Mouse (Mus musculus) forelimb bud, embryonic 11.5 days (tissue): ENCODE measurements around the gene Bach2.

Experiments
- DNase-seq: peaks from one replicate; pipeline ENCODE4 v3.0.0-alpha.2; 2012; ENCODE audit warnings: low read depth, low spot score

The Bach2 gene

DNA sequence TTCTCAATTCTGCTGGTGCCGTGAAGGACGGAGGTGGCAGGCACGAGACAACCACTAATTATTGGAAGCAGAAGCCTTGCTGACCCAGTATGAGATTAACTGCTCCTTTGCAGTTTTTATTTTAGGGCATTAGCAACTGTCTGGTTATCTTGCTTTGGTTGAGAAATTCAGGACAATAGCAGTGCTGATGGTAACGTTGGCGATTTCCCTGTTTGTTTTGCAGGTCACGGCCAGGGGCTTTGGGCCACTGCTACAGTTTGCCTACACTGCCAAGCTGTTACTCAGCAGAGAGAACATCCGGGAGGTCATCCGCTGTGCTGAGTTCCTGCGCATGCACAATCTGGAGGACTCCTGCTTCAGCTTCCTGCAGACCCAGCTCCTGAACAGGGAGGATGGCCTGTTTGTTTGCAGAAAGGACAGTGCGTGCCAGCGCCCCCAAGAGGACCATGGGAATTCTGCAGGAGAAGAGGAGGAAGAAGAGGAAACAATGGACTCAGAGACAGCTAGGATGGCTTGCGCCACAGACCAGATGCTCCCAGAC, 323.0 kb downstream of the Bach2 start:
- no peak for DNase-seq

DNA sequence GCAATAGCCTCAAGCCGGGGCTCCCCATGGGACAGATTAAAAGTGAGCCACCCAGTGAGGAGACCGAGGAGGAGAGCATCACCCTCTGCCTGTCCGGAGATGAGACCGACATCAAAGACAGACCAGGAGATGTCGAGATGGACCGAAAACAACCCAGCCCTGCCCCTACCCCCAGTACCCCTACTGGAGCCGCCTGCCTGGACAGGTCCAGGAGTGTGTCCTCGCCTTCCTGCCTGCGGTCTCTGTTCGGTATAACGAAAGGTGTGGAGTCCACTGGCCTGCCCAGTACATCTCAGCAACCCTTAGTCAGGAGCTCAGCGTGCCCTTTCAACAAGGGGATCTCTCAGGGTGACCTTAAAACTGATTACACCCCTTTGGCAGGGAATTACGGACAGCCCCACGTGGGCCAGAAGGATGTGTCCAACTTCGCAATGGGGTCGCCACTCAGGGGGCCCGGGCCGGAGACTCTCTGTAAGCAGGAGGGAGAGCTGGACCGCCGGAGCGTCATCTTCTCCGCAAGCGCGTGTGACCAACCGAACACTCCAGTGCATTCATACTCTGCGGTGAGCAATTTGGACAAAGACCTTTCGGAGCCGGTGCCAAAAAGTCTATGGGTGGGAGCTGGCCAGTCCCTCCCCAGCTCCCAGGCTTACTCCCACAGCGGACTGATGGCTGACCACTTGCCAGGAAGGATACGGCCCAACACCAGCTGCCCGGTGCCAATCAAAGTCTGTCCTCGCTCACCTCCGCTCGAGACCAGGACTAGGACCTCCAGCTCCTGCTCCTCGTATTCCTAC, 323.9 kb downstream of the Bach2 start:
- DNase-seq: no peak

- DNase-seq: no peak
These were observed 325.8 kb downstream of the Bach2 start for GRCm38 (mm10) chr4:32564416-32564815.

DNA sequence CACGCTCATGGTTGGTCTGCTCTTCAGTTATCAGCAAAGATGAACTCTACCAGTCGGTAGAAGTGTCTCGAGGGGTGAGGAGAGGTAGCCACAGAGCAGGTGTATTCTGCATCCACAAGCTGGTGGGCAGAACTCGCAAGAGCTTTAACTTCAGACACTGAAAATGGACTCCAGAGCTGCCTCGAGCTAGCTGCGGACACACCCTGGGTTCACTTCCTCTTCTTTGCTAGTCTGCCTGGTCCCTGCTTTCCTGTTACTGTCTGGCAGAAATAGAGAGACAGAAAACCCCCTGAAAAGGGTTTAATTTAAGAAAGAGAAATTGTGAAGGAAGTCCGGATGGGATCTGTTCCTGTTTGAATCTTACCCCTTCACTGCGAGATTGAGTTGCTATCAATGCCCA, 326.3 kb downstream of the Bach2 start:
- no peak for DNase-seq

GRCm38 (mm10) chr4:32569054-32569453, 330.4 kb downstream of the Bach2 start:
- DNase-seq: no peak

DNA sequence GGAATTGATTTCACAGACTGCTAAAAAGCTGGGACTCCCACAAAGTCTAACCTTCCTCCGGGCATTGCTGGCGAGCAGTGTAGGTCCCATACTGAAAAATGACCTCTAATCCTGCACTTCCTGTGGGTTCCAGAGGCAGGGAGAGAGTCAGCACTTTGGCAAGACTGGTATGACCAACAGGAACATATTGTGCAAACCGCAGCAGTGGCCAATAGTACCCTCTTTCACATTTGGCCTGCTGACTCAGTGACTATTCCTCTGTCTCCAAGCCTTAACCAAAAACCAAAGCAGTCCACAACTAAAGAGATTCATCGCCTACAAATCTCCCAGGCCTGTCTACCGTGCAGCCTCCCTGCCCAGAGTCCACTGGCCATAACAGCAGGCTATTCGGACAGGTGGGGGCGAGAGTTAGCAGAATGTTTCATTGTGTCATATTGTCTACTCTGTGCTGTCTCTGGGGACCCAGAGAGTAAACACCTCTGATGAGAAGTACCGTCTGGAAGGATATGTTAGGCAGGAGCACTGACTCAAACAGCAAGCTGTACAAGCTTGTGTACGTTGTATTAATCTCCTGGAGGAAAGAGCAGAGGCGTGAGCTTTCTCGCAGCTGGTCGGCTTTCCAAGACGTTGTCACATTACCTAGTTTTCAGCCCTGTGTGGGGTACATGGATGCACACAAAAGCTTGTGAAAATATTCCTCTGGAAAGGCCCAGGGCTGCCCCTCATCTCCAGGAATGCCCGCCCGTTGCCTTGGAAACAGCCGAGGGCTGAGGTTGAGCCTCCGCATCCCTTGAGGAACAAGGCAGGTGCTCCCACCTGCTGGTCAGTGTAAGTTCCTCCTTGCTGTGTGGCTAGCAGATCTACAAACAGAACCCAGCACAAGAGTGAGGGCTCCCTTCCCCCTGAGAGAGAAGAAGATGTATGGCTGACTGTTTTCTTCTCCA, 331.7 kb downstream of the Bach2 start:
- DNase-seq: no peak

- DNase-seq: no peak
These were observed 332.3 kb downstream of the Bach2 start for GRCm38 (mm10) chr4:32570939-32571317.

DNA sequence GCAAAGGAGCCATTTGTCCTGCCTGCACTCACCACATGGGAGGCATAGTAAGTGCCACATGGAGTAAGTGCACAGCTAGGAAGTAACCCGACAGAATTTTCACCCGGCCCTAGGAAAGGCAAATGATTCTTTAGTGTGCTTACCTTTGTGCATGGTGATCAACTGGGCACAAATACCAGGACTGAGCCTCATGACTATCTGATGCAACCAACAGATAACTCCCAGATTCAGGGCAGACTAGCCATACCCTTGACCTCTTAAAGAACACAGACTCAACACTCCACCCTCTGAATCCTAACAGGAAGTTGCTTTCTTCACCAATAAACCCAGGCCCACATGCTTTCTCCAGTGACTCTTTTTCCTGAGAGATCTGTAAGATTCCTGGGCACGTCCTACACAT, 332.8 kb downstream of the Bach2 start:
- no peak for DNase-seq

GRCm38 (mm10) chr4:32572118-32572517, 333.5 kb downstream of the Bach2 start:
- DNase-seq: peak; percentile 79

GRCm38 (mm10) chr4:32573586-32573985, 335.0 kb downstream of the Bach2 start:
- DNase-seq: no peak

GRCm38 (mm10) chr4:32574604-32575003, 336.0 kb downstream of the Bach2 start:
- DNase-seq: no peak

DNA sequence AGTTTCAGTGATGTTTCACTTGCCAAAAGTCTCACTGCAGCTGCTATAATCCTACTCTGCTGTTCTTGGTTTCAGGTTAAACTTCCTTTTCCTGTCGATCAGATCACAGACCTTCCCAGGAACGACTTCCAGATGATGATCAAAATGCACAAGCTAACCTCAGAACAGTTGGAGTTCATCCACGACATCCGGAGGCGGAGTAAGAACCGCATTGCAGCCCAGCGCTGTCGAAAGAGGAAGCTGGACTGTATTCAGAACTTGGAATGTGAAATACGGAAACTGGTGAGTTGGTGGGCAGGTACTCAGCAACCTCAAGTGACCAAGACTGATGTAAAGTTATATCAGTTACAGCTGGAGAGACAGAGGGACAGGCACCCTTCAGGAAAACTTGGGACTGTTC, 336.6 kb downstream of the Bach2 start:
- DNase-seq: peak; percentile 36

DNA sequence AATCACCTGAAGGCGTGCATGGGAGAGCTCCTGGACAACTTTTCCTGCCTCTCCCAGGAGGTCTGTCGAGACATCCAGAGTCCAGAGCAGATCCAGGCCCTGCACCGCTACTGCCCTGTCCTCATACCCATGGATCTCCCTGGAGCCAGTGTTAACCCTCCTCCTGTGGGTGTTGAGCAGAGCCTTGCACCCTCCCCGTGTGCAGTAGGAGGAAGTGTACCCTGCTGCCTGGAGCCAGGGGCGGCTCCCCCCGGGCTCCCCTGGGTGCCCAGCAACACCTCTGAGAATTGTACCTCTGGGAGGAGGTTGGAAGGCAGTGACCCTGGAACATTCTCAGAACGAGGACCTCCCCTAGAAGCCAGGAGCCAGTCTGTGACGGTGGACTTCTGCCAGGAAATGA, 341.2 kb downstream of the Bach2 start:
- no peak for DNase-seq

GRCm38 (mm10) chr4:32584181-32584580, 345.6 kb downstream of the Bach2 start:
- no peak for DNase-seq

DNA sequence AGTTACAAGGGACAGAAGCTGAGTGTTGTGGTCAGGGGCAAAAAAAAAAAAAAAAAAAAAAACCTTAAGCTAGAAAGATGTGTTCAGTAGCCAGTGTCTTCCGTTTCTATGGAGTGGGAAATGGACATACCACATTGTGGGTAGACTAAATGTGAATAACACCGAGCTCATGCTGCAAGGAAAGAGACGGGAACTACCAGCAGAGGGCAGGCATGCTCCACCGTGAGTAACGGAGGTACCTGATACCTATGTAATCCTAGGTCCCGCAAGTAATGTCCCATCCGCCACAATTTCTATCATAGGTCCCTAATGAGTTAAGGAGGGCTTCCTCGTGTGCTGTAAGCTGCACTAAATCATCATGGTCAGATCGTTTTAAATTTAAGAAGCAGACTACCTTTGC, 348.0 kb downstream of the Bach2 start:
- DNase-seq: peak; percentile 62

DNA sequence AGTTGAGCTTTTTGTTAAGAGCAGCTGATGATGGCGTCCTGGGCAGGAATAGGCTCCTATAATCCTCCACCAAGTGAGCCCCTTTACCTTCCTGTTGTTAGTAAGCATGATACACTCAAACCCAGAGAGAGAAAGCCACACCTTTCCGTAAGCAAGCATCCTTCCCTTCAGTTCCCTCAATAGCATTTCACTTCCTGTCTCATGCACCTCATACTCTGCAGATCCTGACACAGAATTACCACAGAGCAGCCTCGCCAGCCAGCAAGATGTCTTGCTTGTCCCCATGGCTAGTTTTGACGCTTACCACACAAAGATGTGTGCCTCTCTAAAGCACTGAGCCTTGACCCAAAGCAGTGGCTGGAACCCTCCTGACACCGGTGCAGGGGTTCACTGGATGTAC, 348.9 kb downstream of the Bach2 start:
- no peak for DNase-seq

GRCm38 (mm10) chr4:32588237-32588636, 349.6 kb downstream of the Bach2 start:
- no peak for DNase-seq

- peak; percentile 84 for DNase-seq
These were observed 362.5 kb downstream of the Bach2 start for GRCm38 (mm10) chr4:32601135-32601534.

DNA sequence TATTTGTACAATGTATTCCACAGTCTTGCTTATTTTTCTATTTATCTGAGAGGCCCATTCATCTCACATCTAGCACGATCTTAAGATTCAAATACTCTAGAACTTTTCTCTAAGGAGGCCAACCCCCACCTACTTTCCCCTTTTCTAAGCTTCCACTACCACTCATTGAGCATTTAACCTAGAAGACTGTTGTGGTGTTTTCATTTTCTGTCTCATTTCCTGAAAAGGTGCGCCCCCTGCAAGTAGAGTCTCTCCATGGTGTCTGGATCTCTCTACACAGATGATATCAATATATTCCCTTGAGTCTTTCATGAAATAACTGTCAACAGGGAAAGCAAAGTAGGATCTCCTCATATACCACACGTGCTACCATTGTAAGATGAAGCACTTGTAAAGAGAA, 364.1 kb downstream of the Bach2 start, which contains the start of gene Gja10:
Gja10 (minus strand) TSS at position 101 of the 400 bp plus-strand sequence.
- DNase-seq: no peak

DNA sequence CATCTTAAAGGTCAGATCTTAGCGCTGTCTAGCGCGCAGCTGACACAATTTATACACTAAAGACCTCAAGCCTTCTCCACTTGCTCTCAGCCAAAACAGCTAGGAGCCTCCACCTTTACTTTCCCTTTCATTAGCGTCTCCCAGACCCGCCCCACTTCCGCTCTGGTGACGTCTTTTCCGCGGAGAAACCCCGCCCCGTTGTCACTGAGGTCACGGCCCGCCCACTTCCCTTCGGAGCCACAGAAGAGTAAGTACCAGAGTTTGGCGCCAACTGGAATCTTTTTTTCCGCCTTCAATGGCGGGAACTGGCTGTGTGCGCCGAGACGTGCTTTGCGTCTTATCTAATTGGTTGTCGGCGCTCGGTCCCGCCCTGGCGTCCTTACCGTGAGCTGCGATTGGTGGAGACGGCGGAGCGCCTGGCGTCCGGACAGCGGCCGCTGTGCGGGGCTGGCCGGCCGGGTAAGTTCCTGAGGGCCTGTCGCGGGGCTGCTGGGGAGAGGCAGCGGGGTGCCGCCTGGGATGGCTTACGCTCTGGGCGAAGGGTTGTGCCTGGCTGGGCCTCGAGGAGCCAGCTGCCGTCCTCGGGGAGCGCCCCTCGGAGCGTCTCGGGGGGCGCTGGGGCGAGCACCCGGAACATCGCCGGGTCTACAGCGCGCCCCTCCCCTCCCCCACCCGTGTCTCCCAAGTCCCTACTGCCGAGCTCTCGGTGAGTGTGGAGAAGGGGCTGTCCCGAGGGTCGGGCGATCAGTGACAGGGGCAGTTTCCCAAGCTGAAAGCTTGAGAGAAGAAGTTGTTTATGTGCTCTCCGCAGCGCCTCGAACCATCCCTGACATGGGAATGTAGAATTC, 376.7 kb downstream of the Bach2 start, which contains the start of gene Casp8ap2:
Casp8ap2 (plus strand) TSS at position 418 of the 848 bp plus-strand sequence.
- peak; percentile 99 for DNase-seq

GRCm38 (mm10) chr4:32621637-32622036, 383.0 kb downstream of the Bach2 start:
- no peak for DNase-seq
